Mouse (Mus musculus) CD8-positive naive resting alpha-beta T cell, adult 2 months (primary cell): ENCODE measurements around the gene Rngtt.
"Not testable (repeated sequence)": the region's sequence is repeated elsewhere in the genome, so short reads cannot be mapped to it uniquely, and the experiment has no call there.

Source experiments
- DNase-seq, 2 experiments: peaks; one replicate each; pipeline ENCODE4 v3.0.0; 2022; ENCODE audit warnings: low read depth in 2 of 2, low spot score in 2 of 2

The Rngtt gene

GRCm38 (mm10) chr4:33428856-33429255 is 118.7 kb downstream of the Rngtt start:
- no peak for DNase-seq

GRCm38 (mm10) chr4:33441864-33442263 is 131.8 kb downstream of the Rngtt start:
- no peak for DNase-seq

- DNase-seq = no peak
Observed at GRCm38 (mm10) chr4:33446265-33446664, 136.2 kb downstream of the Rngtt start.

GRCm38 (mm10) chr4:33446881-33447280 is 136.8 kb downstream of the Rngtt start:
- no peak for DNase-seq

- not testable (repeated sequence) for DNase-seq
Observed at GRCm38 (mm10) chr4:33450356-33450755, 140.2 kb downstream of the Rngtt start.

- DNase-seq = no peak
Observed at GRCm38 (mm10) chr4:33459851-33460250, 149.7 kb downstream of the Rngtt start.

GRCm38 (mm10) chr4:33464432-33464831 is 154.3 kb downstream of the Rngtt start:
- DNase-seq = no peak

GRCm38 (mm10) chr4:33465871-33466270 is 155.8 kb downstream of the Rngtt start:
- no peak for DNase-seq

GRCm38 (mm10) chr4:33466970-33467399 is 156.9 kb downstream of the Rngtt start:
- DNase-seq = no peak

GRCm38 (mm10) chr4:33467627-33468026 is 157.5 kb downstream of the Rngtt start:
- no peak for DNase-seq

GRCm38 (mm10) chr4:33468151-33468550 is 158.0 kb downstream of the Rngtt start:
- DNase-seq = no peak

GRCm38 (mm10) chr4:33470671-33471302 is 160.7 kb downstream of the Rngtt start:
- DNase-seq = no peak

- DNase-seq = no peak
Observed at GRCm38 (mm10) chr4:33478011-33478785, 168.1 kb downstream of the Rngtt start.

GRCm38 (mm10) chr4:33481721-33482120 is 171.6 kb downstream of the Rngtt start:
- no peak for DNase-seq

- no peak for DNase-seq
Observed at GRCm38 (mm10) chr4:33486050-33486449, 175.9 kb downstream of the Rngtt start.

GRCm38 (mm10) chr4:33491108-33491507 is 181.0 kb downstream of the Rngtt start:
- DNase-seq = no peak

GRCm38 (mm10) chr4:33494377-33494776 is 184.3 kb downstream of the Rngtt start:
- DNase-seq = no peak

- DNase-seq = no peak
Observed at GRCm38 (mm10) chr4:33496985-33497384, 186.9 kb downstream of the Rngtt start.

- DNase-seq = no peak
Observed at GRCm38 (mm10) chr4:33497657-33498056, 187.5 kb downstream of the Rngtt start.

GRCm38 (mm10) chr4:33498160-33498874 is 188.2 kb downstream of the Rngtt start:
- no peak for DNase-seq

- DNase-seq = no peak
Observed at GRCm38 (mm10) chr4:33506638-33507037, 196.5 kb downstream of the Rngtt start.

- DNase-seq = no peak
Observed at GRCm38 (mm10) chr4:33510544-33510943, 200.4 kb downstream of the Rngtt start.
